Mouse (Mus musculus): ENCODE results near the gene Pik3r5. TPM values are rescaled to one million over a fixed set of nuclear protein-coding genes. Genes with fewer than 3 reads are reported as not detected.

Pik3r5 gene
- total and polyA plus RNA-seq, 3 experiments: 3.2 to 5.7 TPM; not detected in 1

DNA sequence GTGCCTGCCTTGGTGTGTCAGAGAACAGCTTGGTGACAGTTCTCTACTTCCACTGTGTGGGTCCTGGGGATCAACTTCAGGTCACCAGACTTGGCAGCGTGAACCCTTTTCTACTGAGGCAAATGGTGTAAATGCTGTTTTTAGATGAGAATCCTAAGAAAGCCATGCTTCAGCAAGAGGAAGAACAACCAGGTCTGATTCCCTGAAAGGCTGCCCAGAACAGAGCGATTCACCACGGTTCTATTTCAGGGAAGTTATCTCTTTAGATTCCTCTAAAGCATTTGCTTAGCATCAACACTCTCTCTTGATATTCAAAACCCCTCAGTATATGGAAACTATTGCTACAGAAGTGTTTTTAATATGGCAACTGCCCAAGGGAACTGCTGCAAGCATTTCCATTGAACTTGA, 46.7 kb downstream of the Pik3r5 start:
- no peak overlapping the region for H3K9ac ChIP-seq (ENCODE audit: control insufficient read depth, low read depth, low read length, poor library complexity, severe bottlenecking)
- H3K27me3 ChIP-seq (ENCODE audit: control insufficient read depth in 1 of 2, insufficient read depth in 2 of 2, low read length in 2 of 2): no peaks in the 10 kb centered on the region
- TF ChIP-seq POLR2AphosphoS2 (IDR thresholded peaks at IDR 0.05; ENCODE audit: low read length): no peak
- no peak for TF ChIP-seq NRF1 (IDR thresholded peaks at IDR 0.05; ENCODE audit: insufficient read depth, low read depth, low read length, poor library complexity, severe bottlenecking)
- no peak for TF ChIP-seq TBP (IDR thresholded peaks at IDR 0.05; ENCODE audit: low read depth, low read length)
- no peak for TF ChIP-seq POLR2AphosphoS5 (IDR thresholded peaks at IDR 0.05; ENCODE audit: borderline replicate concordance, low read depth, low read length)
- TF ChIP-seq POLR2A (IDR thresholded peaks at IDR 0.05; ENCODE audit: control insufficient read depth in 1 of 2, insufficient read depth in 1 of 2, low read depth in 1 of 2, low read length in 2 of 2, poor library complexity in 1 of 2): no peak
- no peak for TF ChIP-seq BHLHE40 (IDR thresholded peaks at IDR 0.05; ENCODE audit: borderline replicate concordance, low read depth, low read length)
- TF ChIP-seq UBTF (IDR thresholded peaks at IDR 0.05; ENCODE audit: borderline replicate concordance, insufficient read depth, low read depth, low read length): no peak
- no peak for TF ChIP-seq USF1 (IDR thresholded peaks at IDR 0.05; ENCODE audit: low read depth, low read length)
- no peaks in the 10 kb centered on the region for H3K36me3 ChIP-seq (ENCODE audit: control insufficient read depth in 1 of 2, insufficient read depth in 2 of 2, low read length in 2 of 2)
- no peaks in the 10 kb centered on the region for H3K79me2 ChIP-seq (ENCODE audit: control insufficient read depth, insufficient read depth, low read length, poor library complexity)
- no peak for DNase-seq (ENCODE audit: low read depth, low spot score)
- no peak overlapping the region for H3K4me3 ChIP-seq (ENCODE audit: control insufficient read depth in 1 of 2, insufficient read depth in 1 of 2, low read depth in 2 of 2, low read length in 2 of 2)
- no peak overlapping the region for H3K27ac ChIP-seq (ENCODE audit: control insufficient read depth, low read depth, low read length)
- peaks cover 3 to 6% of the 10 kb centered on the region in 2 experiments; a peak in 3 of 4 replicates for H3K4me1 ChIP-seq (ENCODE audit: control insufficient read depth in 1 of 2, insufficient read depth in 2 of 2, low read length in 2 of 2)
- H3K9me3 ChIP-seq (replicated peaks; ENCODE audit: insufficient read depth, low read length): no peaks in the 10 kb centered on the region

DNA sequence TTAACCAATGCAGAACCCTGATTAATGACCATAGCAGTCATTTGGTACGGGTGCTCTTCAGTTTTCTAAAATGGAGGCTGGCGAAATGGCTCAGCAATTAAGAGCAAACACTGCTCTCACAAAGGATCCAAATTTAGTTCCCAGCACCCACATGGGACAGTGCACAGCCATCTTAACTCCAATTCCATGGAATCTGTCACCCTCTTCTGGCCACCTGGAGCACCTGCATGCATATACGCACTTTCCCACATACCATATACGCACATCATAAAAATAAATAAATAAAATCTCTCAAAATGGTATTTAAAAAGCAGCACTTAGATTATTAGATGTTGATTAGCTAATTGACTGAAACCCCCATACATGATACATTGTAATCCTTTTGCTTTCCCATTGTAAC, 48.7 kb downstream of the Pik3r5 start:
- Histone ChIP-seq H3K27me3 (ENCODE audit: control insufficient read depth in 1 of 2, insufficient read depth in 2 of 2, low read length in 2 of 2) (no peaks in the 10 kb centered on the region), H3K36me3 (ENCODE audit: control insufficient read depth in 1 of 2, insufficient read depth in 2 of 2, low read length in 2 of 2) (peaks cover 0 to 3% of the 10 kb centered on the region in 2 experiments; a peak in 2 of 4 replicates), H3K9ac (ENCODE audit: control insufficient read depth, low read depth, low read length, poor library complexity, severe bottlenecking) (no peak overlapping the region), H3K4me1 (ENCODE audit: control insufficient read depth in 1 of 2, insufficient read depth in 2 of 2, low read length in 2 of 2) (peaks cover 3 to 11% of the 10 kb centered on the region in 2 experiments; a peak in 3 of 4 replicates), H3K4me3 (ENCODE audit: control insufficient read depth in 1 of 2, insufficient read depth in 1 of 2, low read depth in 2 of 2, low read length in 2 of 2) (no peak overlapping the region), H3K27ac (ENCODE audit: control insufficient read depth, low read depth, low read length) (no peak overlapping the region), H3K79me2 (ENCODE audit: control insufficient read depth, insufficient read depth, low read length, poor library complexity) (no peaks in the 10 kb centered on the region), H3K9me3 (replicated peaks; ENCODE audit: insufficient read depth, low read length) (no peaks in the 10 kb centered on the region)
- peak; percentile 35 for DNase-seq (ENCODE audit: low read depth, low spot score)
- TF ChIP-seq MEF2A (IDR thresholded peaks at IDR 0.05; ENCODE audit: extremely low read depth, insufficient replicate concordance, low read depth, low read length, poor library complexity, severe bottlenecking) (no peak), RCOR1 (IDR thresholded peaks at IDR 0.05; ENCODE audit: low read depth, low read length) (no peak), RAD21 (IDR thresholded peaks at IDR 0.05; ENCODE audit: low read depth, low read length) (peak; percentile 55), ZKSCAN1 (IDR thresholded peaks at IDR 0.05; ENCODE audit: low read depth, low read length) (no peak), SMC3 (IDR thresholded peaks at IDR 0.05; ENCODE audit: low read depth, low read length) (peak; percentile 19; the same call in 1 of the 2 replicates), CHD1 (IDR thresholded peaks at IDR 0.05; ENCODE audit: low read depth, low read length) (no peak), CTCF (IDR thresholded peaks at IDR 0.05 in 2 of 3, conservative IDR thresholded peaks at IDR 0.05 in 1 of 3; ENCODE audit: control insufficient read depth in 1 of 3, insufficient read depth in 1 of 3, low read depth in 2 of 3, low read length in 3 of 3, poor library complexity in 1 of 3, severe bottlenecking in 1 of 3) (peak; percentile 7 to 55 (median 52); a peak in 5 of 6 replicates), E2F4 (IDR thresholded peaks at IDR 0.05; ENCODE audit: borderline replicate concordance, low read depth, low read length) (no peak), ZMIZ1 (IDR thresholded peaks at IDR 0.05; ENCODE audit: low read depth, low read length) (no peak)
